Mouse (Mus musculus) thymus, adult 2 months (tissue): ENCODE measurements around the gene Gm28305.
A peak's percentile ranks its signal among the peaks of the same experiment; 100 is the strongest.

Experiments used
- CTCF ChIP-seq: fragments of 200-500 bp; IDR thresholded peaks from 2 replicates; pipeline ENCODE4 v1.5.1; 2012; ENCODE audit warnings: mild to moderate bottlenecking, control low read depth, low read length, moderate library complexity, borderline replicate concordance; ENCODE audit not compliant: control insufficient read depth, poor library complexity, insufficient read depth; ENCODE audit errors: extremely low read depth
- POLR2A ChIP-seq: fragments of 200-500 bp; IDR thresholded peaks from 2 replicates; pipeline ENCODE4 v1.6.1; 2012; ENCODE audit warnings: mild to moderate bottlenecking, low read length, control low read depth, moderate library complexity; ENCODE audit not compliant: control insufficient read depth, poor library complexity, insufficient read depth; ENCODE audit errors: extremely low read depth

- no peak for TF ChIP-seq POLR2A
- TF ChIP-seq CTCF = peak; percentile 77; the same call in 1 of the 2 replicates
Observed at GRCm38 (mm10) chr9:104035261-104036015, 5.0 kb upstream of the Gm28305 start.
